Mouse (Mus musculus) activated CD4-positive, CD25-positive, alpha-beta regulatory T cell, adult 4 months (primary cell): ENCODE results near the gene Spata45. TPM values are rescaled to one million over a fixed set of nuclear protein-coding genes. Genes with fewer than 3 reads are reported as not detected.
"Not testable (repeated sequence)": the region's sequence is repeated elsewhere in the genome, so short reads cannot be mapped to it uniquely, and the experiment has no call there.

Experiments
- ATAC-seq: one replicate; pipeline ENCODE4 v1.8.0; 2017
- polyA plus RNA-seq, 2 experiments: library from polyadenylated mRNA; unstranded; fragments of 100-300 nt; shearing (Covaris generic); gene quantifications; one replicate each; pipeline ENCODE4 v1.2.1; 2017

The Spata45 gene
- polyA plus RNA-seq: not detected

- ATAC-seq: no peak
Observed at GRCm38 (mm10) chr1:191036554-191037334, at the start of gene Spata45. Spata45 (plus strand) TSS chr1:191036639.

GRCm38 (mm10) chr1:190989437-190990082 lies 46.9 kb upstream of the Spata45 start:
- ATAC-seq: no peak

DNA sequence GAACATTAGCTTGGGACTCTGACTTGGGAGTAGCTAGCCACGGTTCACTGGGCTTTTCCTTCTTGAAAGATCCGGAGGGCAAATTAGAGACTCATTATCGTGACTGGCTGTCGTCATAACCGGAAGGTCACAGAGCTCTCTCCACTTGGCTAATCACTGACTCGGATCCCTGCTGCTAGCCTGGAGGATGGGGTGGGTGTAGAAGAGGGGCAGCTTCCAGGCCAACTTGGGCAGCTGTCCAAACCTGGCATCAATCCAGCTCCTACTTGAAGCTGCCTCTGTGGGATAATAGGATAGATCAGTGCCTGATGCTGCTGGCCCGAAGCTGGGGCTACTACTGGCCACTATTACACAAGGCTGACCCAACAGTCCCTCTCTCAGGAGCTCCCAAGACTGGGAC lies 40.9 kb upstream of the Spata45 start:
- ATAC-seq: no peak

DNA sequence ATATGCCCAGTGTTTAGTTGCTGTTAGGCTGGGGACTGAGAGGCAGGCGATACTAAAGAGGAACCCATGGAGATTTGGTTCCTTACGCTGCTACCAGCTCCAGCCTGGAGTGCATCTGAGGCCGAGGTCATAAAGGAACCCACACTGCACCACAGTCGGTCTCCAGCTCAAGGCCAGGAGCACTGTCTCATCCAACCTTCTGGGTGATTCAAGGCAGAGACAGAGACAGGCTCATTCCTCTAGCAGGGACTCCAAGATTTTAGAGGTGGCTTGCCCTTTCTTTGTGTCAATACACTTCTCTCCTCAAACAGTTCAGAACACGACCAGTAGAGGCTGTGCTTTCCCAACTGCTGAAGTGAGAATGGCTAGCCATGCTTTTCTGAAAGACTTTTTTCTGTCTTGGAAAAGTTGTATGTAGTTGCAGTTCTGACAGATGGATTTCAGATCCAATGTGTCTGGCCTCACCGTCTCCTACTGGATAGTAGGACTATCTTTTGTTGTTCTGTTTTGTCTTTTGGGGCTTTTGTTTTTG lies 40.0 kb upstream of the Spata45 start:
- no peak for ATAC-seq

GRCm38 (mm10) chr1:190998027-190998426 lies 38.4 kb upstream of the Spata45 start:
- no peak for ATAC-seq

DNA sequence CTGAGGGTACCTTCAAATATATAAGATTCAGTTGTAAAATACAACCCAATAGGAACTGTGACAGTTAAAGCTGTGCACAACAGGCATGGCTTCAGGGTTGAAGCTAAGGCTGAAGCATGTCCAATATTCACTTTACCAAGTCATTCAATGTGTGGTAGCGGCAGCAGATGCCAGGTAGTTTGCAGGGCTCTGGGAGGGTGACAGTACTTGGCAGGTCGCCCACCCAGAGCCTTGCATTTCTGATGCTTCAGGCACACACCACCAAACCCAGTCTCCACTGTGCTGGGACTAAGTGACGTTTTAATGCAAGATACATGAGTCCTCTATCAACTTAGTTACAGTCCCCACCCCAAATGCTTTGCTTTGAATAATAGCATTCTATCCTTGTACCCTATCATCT lies 35.8 kb upstream of the Spata45 start:
- no peak for ATAC-seq

DNA sequence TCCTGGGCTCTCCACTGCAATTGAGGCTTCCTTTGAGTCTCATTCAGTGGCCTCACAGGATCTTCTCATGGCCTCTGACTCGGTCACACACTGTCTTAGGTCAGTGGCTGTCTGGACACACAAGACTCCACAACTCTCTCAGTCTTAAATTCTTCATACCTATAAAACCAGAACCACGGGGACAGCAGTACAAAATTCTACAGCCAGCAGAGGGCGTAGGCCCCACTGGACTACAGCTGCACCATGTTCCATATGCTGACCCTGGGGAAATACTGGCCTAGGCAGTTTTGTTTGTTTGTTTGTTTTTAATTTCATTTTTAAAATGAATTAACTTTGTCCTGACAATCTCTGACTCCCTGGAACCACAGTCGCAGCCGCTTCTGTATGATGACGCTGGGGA lies 34.2 kb upstream of the Spata45 start:
- no peak for ATAC-seq

DNA sequence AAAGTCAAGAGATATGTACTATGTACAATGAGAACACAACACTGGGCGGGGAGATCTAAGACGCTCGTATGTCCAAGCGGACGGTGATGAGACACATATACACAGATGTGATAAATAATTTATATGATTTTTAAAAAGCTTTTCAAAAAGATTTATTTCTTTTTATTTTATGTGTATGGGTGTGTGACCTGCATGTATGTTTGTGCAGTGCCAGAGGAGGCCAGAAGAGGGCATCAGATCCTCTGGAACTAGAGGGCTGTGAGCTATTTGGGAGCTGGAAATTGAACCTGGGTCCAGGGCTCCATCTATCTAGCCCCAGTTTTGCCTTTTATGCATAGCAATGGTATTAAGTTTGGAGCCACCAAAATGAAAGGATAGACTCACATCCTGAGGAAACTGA lies 27.7 kb upstream of the Spata45 start:
- no peak for ATAC-seq

GRCm38 (mm10) chr1:191014271-191014670 lies 22.2 kb upstream of the Spata45 start:
- ATAC-seq: no peak

DNA sequence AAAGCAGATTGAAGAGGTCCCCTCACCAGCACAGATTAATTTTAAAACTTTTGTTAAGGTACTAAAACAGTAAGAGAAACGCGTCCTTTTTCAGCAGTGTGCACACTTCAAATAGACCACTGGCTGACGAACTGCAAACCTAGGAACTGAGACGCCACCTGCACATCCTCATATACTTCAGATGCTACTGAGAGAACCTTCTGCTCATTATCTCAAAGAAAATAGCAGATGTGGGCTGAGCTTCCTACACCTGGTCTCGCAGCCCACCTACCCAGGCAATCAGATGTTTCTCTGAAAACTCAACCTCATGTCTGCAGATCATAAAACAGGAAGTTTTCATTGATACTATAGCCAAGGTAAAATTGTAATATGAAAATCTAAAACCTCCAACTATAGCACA lies 16.6 kb upstream of the Spata45 start:
- no peak for ATAC-seq

DNA sequence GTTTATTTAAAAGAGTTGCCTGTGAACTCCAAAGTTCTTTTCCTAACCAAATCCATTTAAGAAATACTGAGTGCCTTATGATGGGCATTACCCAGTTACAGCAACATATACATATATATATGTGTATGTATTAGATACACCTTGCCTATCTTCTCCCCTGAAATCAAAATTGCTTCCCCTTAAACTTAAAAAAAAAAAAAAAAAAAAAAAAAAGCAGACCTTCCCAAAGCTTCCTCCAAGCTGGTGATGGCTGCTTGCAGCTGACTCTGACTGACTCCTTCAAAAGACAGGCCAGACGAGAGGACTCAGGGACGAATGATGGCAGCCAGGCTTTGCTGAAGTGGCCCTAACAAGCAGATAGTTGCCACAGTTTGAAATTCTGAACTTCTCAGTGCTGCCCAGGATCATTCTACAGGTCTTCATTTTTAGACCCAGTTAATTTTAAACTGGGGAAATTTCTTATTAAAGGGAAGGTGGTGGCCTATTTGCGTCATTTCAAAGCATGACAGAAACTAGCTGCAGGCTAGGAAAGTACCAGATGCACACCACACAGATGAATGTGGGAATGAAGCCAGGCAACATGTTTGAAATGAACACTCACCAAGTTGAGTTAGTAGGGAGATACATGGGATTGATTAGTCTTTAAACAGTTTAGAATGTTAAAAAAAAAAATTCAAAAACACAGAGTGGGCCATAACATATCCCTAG lies 16.1 kb upstream of the Spata45 start:
- ATAC-seq: no peak

DNA sequence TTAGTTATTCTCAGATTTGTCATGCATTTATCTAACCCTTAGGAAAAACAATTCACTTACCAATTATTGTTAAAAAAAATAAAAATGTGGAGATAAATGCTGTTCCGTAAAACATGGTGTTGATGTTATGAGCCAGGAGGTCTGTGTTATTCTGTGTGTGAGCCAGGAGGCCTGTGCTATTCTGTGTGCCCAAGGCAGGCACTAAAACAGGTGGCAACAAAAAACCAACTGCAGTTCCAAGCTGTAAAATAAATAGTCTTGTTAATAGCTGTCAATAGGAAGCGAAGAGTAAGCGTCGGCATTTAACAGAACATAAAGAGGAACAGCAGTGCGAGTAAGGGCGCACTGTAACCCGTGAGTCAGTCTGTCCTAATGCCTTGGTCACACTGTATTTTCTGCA lies 15.4 kb upstream of the Spata45 start:
- no peak for ATAC-seq

- ATAC-seq: no peak
Observed at GRCm38 (mm10) chr1:191023140-191023539, 13.3 kb upstream of the Spata45 start.

- ATAC-seq: not testable (repeated sequence)
Observed at GRCm38 (mm10) chr1:191023806-191024205, 12.6 kb upstream of the Spata45 start.

DNA sequence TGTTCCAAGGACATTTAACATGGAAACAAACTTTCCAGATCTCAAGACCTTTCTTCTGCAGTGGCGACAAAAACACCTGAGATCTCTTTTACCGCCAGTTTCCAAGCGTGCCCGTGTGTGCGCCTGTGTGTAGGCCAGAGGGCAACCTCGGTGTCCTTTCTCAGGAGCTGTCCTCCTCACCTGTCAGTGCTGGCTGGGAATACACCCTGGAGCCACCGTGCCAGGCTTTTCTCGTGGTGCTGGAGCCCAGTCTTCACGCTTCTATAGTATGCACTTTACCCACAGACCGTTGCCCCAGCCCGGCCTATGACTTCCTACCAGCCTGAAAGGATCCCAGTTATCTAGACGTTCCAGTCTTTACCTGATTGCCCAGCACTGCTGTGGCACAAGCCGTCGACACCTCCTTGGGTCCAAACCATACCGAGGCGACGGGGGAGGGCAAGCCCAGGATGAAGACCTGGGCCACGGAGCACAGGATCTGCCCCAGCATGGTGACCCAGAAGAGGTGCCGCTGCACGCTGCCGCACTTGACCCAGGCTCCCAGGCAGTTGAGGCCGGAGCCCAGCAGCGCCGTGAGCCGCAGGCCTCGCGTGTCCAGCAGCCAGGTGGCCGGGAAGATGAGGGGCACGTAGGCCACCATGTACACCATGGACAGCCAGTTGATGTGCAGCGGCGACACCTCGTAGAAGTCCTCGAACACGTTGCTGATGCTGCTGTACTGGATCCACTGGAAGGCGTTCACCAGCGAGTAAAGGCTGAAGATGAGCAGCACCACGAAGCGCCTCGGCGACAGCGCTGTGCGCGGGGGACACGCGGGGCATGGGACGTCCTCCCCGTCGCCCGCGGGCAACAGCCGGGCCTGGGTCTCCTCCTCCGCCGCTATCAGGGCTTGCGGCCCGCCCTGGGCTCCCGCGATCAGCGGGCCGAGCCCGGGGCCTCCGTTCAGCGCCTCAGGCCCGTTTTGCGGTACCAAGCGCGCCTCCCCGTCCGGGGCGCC lies 11.1 kb upstream of the Spata45 start:
- peak; percentile 9 for ATAC-seq

- peak; percentile 93 for ATAC-seq
Observed at GRCm38 (mm10) chr1:191026021-191026713, 10.3 kb upstream of the Spata45 start, which contains the start of gene Flvcr1. Flvcr1 (minus strand) TSS chr1:191026158.

DNA sequence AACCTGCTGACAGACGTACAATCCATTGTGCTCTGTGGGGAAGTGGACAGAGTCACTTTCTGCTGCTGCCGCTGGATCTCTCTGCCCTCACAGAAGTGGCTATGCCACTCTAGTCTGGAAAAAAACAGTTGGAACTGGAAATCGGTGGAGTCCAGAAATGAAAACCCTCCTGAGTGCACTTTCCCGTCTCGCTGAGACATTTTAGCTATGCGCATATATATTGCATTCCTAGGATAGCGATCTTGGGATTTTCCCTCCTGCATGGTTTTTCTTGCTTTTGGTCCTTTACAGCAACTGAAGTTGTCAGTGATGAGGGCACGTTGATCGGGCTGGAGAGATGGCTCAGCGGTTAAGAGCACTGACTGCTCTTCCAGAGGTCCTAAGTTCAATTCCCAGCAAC lies 6.3 kb upstream of the Spata45 start:
- no peak for ATAC-seq

DNA sequence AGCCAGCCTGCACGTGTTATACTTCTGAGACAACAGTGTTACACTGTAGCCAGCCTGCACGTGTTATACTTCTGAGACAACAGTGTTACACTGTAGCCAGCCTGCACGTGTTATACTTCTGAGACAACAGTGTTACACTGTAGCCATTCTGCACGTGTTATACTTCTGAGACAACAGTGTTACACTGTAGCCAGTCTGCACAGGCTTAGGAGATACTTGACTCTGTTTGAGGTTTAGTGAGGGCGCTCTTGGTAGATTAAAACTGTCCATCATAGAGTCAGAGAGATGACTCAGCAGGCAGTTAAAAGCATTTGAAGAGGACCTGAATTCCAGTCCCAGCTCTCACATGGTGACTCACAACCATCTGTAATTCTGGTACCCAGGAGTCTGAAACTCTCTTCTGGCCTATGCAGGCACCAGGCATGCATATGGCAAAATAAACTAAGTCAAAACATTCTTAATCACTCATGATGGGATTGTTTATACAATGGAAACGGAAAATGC lies 5.5 kb upstream of the Spata45 start:
- not testable (repeated sequence) for ATAC-seq

DNA sequence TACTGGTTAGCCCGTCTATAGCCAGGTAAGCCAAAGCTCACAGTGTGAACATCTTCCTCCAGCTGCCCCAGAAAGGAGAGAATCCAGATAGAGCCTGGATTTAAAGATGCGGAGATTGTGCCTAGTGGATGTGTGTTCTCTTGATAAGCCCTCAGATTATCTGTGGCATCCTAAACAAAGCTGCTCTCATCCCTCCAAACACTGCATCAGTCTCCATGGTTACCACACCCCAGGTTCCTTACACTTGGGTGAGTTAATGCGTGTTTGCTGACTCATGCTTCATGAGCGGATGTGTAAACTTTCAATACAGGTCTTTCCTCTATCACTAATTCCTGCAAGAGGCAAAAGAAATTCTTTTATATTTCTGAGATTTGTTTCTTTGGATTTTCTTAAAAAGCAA lies 790 bp upstream of the Spata45 start:
- ATAC-seq: no peak

GRCm38 (mm10) chr1:191037999-191038398 lies 1.6 kb downstream of the Spata45 start:
- no peak for ATAC-seq

DNA sequence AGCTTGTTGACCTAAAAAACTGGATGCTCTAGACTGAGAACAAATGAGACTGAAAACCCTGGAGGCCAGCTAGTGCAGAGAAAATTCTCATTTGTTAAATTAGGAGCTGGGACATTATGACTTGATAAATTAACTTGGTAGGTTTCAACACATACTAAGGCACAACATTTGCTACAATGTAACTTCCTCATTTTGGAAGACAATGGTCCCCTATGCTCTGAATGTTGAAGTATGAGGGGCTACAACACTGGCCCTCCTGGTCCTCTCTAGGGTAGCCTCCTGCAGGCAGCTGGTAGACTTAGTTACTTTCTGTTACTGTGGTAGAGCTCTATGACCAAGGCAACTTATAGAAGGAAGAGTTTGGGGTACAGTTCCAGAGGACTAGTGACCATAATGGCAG lies 4.9 kb downstream of the Spata45 start:
- ATAC-seq: no peak
